Mouse (Mus musculus) spleen, adult 2 months (tissue): ENCODE results near the gene Raver1. TPM values are rescaled to one million over a fixed set of nuclear protein-coding genes. Genes with fewer than 3 reads are reported as not detected.
"Not testable (repeated sequence)": the region's sequence is repeated elsewhere in the genome, so short reads cannot be mapped to it uniquely, and the experiment has no call there.

Experiments
- DNase-seq, 2 experiments: peaks; one replicate each; pipeline versions ENCODE4 v3.0.0 to v3.0.0-alpha.2; 2012 to 2021; ENCODE audit warnings: low spot score in 2 of 2, low read depth in 1 of 2
- H3K27ac ChIP-seq: fragments of 200-500 bp; 2 replicates; pipeline ENCODE4 v1.5.1; 2012; ENCODE audit warnings: low read length, inconsistent platforms; ENCODE audit not compliant: insufficient read depth
- H3K27me3 ChIP-seq: fragments of 200-500 bp; 2 replicates; pipeline ENCODE4 v1.6.1; 2012; ENCODE audit warnings: mild to moderate bottlenecking, moderate library complexity, low read length, inconsistent platforms; ENCODE audit not compliant: control insufficient read depth, insufficient read depth
- H3K36me3 ChIP-seq: fragments of 200-500 bp; 2 replicates; pipeline ENCODE4 v1.6.1; 2012; ENCODE audit warnings: mild to moderate bottlenecking, low read length, inconsistent platforms; ENCODE audit not compliant: control insufficient read depth, insufficient read depth
- H3K4me1 ChIP-seq: fragments of 200-500 bp; 2 replicates; pipeline ENCODE4 v1.6.1; 2011; ENCODE audit warnings: inconsistent platforms; ENCODE audit not compliant: control insufficient read depth, insufficient read depth, insufficient read length
- H3K4me3 ChIP-seq: fragments of 200-500 bp; 2 replicates; pipeline ENCODE4 v1.5.1; 2011; ENCODE audit warnings: mild to moderate bottlenecking, inconsistent platforms; ENCODE audit not compliant: insufficient read depth, insufficient read length; ENCODE audit errors: extremely low read depth
- CTCF ChIP-seq: fragments of 200-500 bp; IDR thresholded peaks from 2 replicates; pipeline ENCODE4 v1.5.1; 2011; ENCODE audit warnings: mild to moderate bottlenecking, inconsistent platforms; ENCODE audit not compliant: insufficient read depth, insufficient read length, insufficient replicate concordance; ENCODE audit errors: extremely low read depth
- POLR2A ChIP-seq: fragments of 200-500 bp; IDR thresholded peaks from 2 replicates; pipeline ENCODE4 v1.6.1; 2011; ENCODE audit warnings: low read depth, low read length, inconsistent platforms
- WGBS: fragments of 180-500 bp; shearing (Covaris S2); methylation state at CpG from one replicate; pipeline ENCODE4 v1.1.7; 2018; 5-methylcytosine and 5-hydroxymethylcytosine counted together
- polyA plus RNA-seq: library from polyadenylated mRNA; depleted of rRNA; stranded (reverse); fragments of >200 nt; gene quantifications from 2 replicates; pipeline ENCODE4 v1.2.3, GENCODE M21; 2012

Raver1 gene
- polyA plus RNA-seq, 1 experiment = 77.9 TPM

- Histone ChIP-seq H3K27me3 (no peaks in the 10 kb centered on the region), H3K27ac (no peak overlapping the region), H3K36me3 (no peaks in the 10 kb centered on the region), H3K4me3 (no peak overlapping the region), H3K4me1 (no peaks in the 10 kb centered on the region)
- no peak for TF ChIP-seq POLR2A
- no peak for TF ChIP-seq CTCF
- no peak for DNase-seq
- WGBS = 78% methylated on average over 3 of the region's 3 CpGs
Observed at GRCm38 (mm10) chr9:21045235-21045634, 46.6 kb downstream of the Raver1 start.

- H3K4me1 ChIP-seq, H3K36me3 ChIP-seq, DNase-seq, H3K27ac ChIP-seq, H3K27me3 ChIP-seq, H3K4me3 ChIP-seq: not testable (repeated sequence)
- 69% methylated on average over 1 of the region's 1 CpGs for WGBS
Observed at GRCm38 (mm10) chr9:21044785-21045184, 47.0 kb downstream of the Raver1 start.

GRCm38 (mm10) chr9:21043563-21043962 lies 48.2 kb downstream of the Raver1 start:
- 82% methylated on average over 4 of the region's 4 CpGs for WGBS
- TF ChIP-seq POLR2A (no peak), CTCF (no peak)

GRCm38 (mm10) chr9:21041308-21041707 lies 50.5 kb downstream of the Raver1 start:
- no peak overlapping the region for H3K27ac ChIP-seq
- H3K27me3 ChIP-seq = peaks cover 8% of the 10 kb centered on the region
- WGBS = 54% methylated on average over 4 of the region's 4 CpGs
- no peak for DNase-seq
- no peaks in the 10 kb centered on the region for H3K36me3 ChIP-seq
- H3K4me3 ChIP-seq = no peak overlapping the region
- TF ChIP-seq CTCF = no peak
- TF ChIP-seq POLR2A = no peak
- no peaks in the 10 kb centered on the region; the same call in 1 of the 2 replicates for H3K4me1 ChIP-seq

More at GRCm38 (mm10) chr9:21043563-21043962, 48.2 kb downstream of the Raver1 start:
- Histone ChIP-seq H3K36me3 (no peaks in the 10 kb centered on the region), H3K27ac (no peak overlapping the region), H3K4me1 (no peaks in the 10 kb centered on the region), H3K4me3 (no peak overlapping the region), H3K27me3 (peaks cover under 1% of the 10 kb centered on the region; the same call in 1 of the 2 replicates)
- no peak for DNase-seq

- Histone ChIP-seq H3K4me3 (no peak overlapping the region), H3K27me3 (peaks cover 17% of the 10 kb centered on the region), H3K4me1 (no peaks in the 10 kb centered on the region; the same call in 1 of the 2 replicates), H3K36me3 (no peaks in the 10 kb centered on the region), H3K27ac (no peak overlapping the region)
- no peak for DNase-seq
- no peak for TF ChIP-seq POLR2A
- no peak for TF ChIP-seq CTCF
- WGBS = 80% methylated on average over 3 of the region's 3 CpGs
Observed at GRCm38 (mm10) chr9:21039779-21040178, 52.0 kb downstream of the Raver1 start.

- WGBS = 8% methylated on average over 31 of the region's 31 CpGs
- Histone ChIP-seq H3K4me1 (peaks cover 11% of the 10 kb centered on the region), H3K27me3 (peaks cover 27% of the 10 kb centered on the region), H3K36me3 (no peaks in the 10 kb centered on the region), H3K27ac (no peak overlapping the region), H3K4me3 (no peak overlapping the region)
- TF ChIP-seq CTCF (no peak), POLR2A (no peak)
- no peak for DNase-seq
Observed at GRCm38 (mm10) chr9:21037481-21037891, 54.3 kb downstream of the Raver1 start.

- Histone ChIP-seq H3K4me3 (no peak overlapping the region), H3K4me1 (peaks cover 14% of the 10 kb centered on the region), H3K27me3 (peaks cover 28% of the 10 kb centered on the region), H3K27ac (no peak overlapping the region), H3K36me3 (no peaks in the 10 kb centered on the region)
- TF ChIP-seq CTCF = no peak
- no peak for TF ChIP-seq POLR2A
- DNase-seq = no peak
- WGBS = 8% methylated on average over 22 of the region's 22 CpGs
Observed at GRCm38 (mm10) chr9:21036666-21037065, 55.1 kb downstream of the Raver1 start.
